Mouse (Mus musculus): Measurements from ENCODE around the gene Dnajb8. TPM values are rescaled to one million over a fixed set of nuclear protein-coding genes. Genes with fewer than 3 reads are reported as not detected.

Gene Dnajb8
- polyA plus RNA-seq, 1 experiment from 2014 or later = not detected

DNA sequence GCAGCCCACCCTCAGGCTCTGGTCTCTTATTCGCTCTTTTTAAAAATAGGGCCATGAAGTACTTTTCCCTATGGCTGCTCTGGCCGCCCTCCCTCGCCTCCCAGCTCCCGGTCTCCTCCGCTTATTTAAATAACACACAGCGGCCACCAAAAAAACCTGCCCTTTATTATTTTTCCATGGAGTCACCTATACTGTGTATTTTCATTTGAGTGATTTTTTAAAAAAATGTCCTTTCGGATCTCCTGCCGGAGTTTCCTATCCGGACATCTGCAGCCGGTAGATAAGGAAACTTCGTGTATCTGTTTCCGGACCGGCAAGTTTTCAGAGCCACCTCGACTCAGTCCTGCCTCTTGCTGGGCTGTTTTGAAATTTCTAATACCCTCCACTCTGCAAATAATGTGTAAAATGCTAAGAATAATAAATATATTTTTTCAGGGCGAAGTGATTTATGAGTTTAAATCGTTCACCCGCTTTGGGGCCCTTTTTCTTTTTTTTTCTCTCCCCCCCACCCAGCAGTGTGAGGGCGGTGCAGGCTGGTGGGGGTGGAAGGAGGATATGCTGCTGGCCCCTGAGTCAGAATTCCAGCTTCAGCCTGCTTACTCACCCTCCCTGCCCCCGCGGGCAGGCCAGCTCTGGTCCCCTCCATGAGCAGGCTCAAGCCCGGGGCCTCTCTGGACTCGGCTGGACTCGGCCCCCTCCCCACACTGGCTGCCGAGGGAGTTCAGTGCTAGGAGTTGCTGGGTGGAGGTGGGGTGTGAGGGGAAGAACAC, 19.0 kb upstream of the Dnajb8 start:
- H3K27me3 ChIP-seq (replicated peaks; ENCODE audit: control insufficient read depth, insufficient read depth, low read length) = peaks cover 93% of the 10 kb centered on the region
- under 1% methylated on average over 24 of the region's 24 CpGs for WGBS
- H3K36me3 ChIP-seq (ENCODE audit: control insufficient read depth, insufficient read depth, low read length) = no peaks in the 10 kb centered on the region
- ATAC-seq (peak; percentile 41; the same call in 1 of the 2 replicates), DNase-seq (ENCODE audit: low spot score) (peak; percentile 33)
- H3K9me3 ChIP-seq (replicated peaks; ENCODE audit: control insufficient read depth, low read length) = no peaks in the 10 kb centered on the region
- H3K4me2 ChIP-seq (ENCODE audit: low read length) = no peak overlapping the region
- H3K4me3 ChIP-seq (ENCODE audit: low read depth, low read length) = no peak overlapping the region
- no peak overlapping the region for H3K27ac ChIP-seq (ENCODE audit: low read depth, low read length)
- H3K4me1 ChIP-seq (ENCODE audit: control insufficient read depth, insufficient read depth, low read length) = no peaks in the 10 kb centered on the region; the same call in 1 of the 2 replicates
- no peak overlapping the region for H3K9ac ChIP-seq (ENCODE audit: low read length)

DNA sequence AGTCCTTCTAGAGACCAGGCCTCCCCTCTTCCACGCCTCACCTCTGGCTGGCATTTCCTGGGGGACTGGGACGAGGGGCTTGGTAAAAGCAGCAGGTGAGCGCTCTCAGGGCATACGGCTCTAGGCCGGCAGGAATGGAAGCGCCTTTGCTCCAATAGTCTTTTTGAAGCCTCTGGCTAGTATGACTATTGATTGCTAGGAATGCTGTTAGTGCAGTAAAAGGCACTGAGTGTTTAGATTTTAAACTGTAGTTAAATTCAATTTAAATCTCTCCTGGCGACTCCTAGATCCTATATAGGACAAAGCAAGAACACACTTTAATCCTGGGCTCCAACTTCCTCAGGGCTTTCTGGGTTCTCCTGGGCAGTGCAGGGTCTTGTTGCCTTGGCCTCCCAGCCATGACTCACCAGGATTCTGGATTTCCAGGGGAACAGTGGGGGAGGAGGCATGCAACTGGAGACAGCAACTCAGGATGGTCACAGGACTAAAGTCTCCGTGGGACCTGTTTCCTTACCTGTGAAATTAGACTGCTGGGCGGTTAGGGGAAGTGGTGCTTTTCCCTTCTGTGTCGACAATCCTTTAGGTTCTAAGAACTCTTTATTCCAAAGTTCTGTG, 18.2 kb upstream of the Dnajb8 start:
- no peak for DNase-seq (ENCODE audit: low spot score)
- WGBS = 4% methylated on average over 10 of the region's 10 CpGs
- ATAC-seq = no peak

DNA sequence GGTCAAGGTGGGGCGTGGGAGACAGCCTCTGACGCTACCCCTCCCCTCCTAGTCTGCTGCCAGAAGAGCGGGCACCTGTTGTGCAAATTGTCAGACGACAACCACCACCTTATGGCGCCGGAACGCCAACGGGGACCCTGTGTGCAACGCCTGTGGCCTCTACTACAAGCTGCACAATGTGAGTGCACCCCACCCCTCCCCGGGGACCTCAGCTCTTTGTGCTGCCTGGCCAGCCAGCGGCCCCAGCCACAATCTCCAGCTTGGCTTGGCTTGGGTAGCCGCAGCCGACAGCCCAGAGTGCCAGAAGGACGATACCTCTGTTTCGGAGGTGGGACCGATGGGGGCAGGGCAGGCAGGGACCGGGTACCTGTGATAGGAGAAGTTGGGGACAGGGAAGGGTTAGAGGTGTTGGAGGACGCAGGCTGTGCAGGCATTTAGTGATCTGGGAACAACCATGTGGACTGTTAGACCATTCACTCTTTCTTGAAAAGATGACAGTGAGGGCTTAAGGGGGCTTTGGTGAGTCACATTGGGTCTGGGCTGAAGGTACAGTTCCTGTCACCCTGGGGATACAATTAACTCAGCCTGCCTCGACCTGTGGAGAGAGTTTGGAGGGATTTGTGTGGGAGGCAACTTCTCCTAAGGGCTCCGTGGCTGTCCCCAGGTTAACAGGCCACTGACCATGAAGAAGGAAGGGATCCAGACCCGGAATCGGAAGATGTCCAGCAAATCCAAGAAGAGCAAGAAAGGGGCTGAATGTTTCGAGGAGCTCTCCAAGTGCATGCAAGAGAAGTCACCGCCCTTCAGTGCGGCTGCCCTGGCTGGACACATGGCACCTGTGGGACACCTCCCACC, 17.3 kb upstream of the Dnajb8 start:
- no peak overlapping the region for H3K4me2 ChIP-seq (ENCODE audit: low read length)
- ATAC-seq = no peak
- no peaks in the 10 kb centered on the region for H3K36me3 ChIP-seq (ENCODE audit: control insufficient read depth, insufficient read depth, low read length)
- H3K9me3 ChIP-seq (replicated peaks; ENCODE audit: control insufficient read depth, low read length) = no peaks in the 10 kb centered on the region
- no peak for DNase-seq (ENCODE audit: low spot score)
- no peak overlapping the region for H3K4me3 ChIP-seq (ENCODE audit: low read depth, low read length)
- peaks cover 77% of the 10 kb centered on the region for H3K27me3 ChIP-seq (replicated peaks; ENCODE audit: control insufficient read depth, insufficient read depth, low read length)
- no peaks in the 10 kb centered on the region for H3K4me1 ChIP-seq (ENCODE audit: control insufficient read depth, insufficient read depth, low read length)
- H3K27ac ChIP-seq (ENCODE audit: low read depth, low read length) = no peak overlapping the region
- WGBS = 4% methylated on average over 25 of the region's 25 CpGs
- H3K9ac ChIP-seq (ENCODE audit: low read length) = no peak overlapping the region

More for the DNA sequence above, 18.2 kb upstream of the Dnajb8 start:
- Histone ChIP-seq H3K36me3 (ENCODE audit: control insufficient read depth, insufficient read depth, low read length) (no peaks in the 10 kb centered on the region), H3K9me3 (replicated peaks; ENCODE audit: control insufficient read depth, low read length) (no peaks in the 10 kb centered on the region), H3K27ac (ENCODE audit: low read depth, low read length) (no peak overlapping the region), H3K9ac (ENCODE audit: low read length) (no peak overlapping the region), H3K4me2 (ENCODE audit: low read length) (no peak overlapping the region), H3K4me3 (ENCODE audit: low read depth, low read length) (no peak overlapping the region), H3K4me1 (ENCODE audit: control insufficient read depth, insufficient read depth, low read length) (no peaks in the 10 kb centered on the region), H3K27me3 (replicated peaks; ENCODE audit: control insufficient read depth, insufficient read depth, low read length) (peaks cover 86% of the 10 kb centered on the region)

DNA sequence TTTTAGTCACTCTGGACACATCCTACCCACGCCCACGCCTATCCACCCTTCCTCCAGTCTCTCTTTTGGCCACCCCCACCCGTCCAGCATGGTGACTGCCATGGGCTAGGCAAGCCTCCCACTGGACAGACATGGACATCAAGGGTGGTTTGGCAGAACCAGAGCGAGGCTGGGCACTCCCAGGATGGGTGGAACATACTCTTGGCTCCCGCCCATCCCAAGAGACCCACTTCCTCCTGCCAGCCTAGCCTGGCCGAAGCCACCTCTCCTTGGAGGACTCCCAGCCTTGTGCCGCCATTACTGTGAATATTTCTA, 16.7 kb upstream of the Dnajb8 start:
- Histone ChIP-seq H3K27ac (ENCODE audit: low read depth, low read length) (no peak overlapping the region), H3K9me3 (replicated peaks; ENCODE audit: control insufficient read depth, low read length) (no peaks in the 10 kb centered on the region), H3K4me1 (ENCODE audit: control insufficient read depth, insufficient read depth, low read length) (no peaks in the 10 kb centered on the region), H3K4me2 (ENCODE audit: low read length) (no peak overlapping the region), H3K4me3 (ENCODE audit: low read depth, low read length) (no peak overlapping the region), H3K27me3 (replicated peaks; ENCODE audit: control insufficient read depth, insufficient read depth, low read length) (peaks cover 71% of the 10 kb centered on the region), H3K36me3 (ENCODE audit: control insufficient read depth, insufficient read depth, low read length) (no peaks in the 10 kb centered on the region), H3K9ac (ENCODE audit: low read length) (no peak overlapping the region)
- ATAC-seq (no peak), DNase-seq (ENCODE audit: low spot score) (no peak)
- 14% methylated on average over 7 of the region's 7 CpGs for WGBS

DNA sequence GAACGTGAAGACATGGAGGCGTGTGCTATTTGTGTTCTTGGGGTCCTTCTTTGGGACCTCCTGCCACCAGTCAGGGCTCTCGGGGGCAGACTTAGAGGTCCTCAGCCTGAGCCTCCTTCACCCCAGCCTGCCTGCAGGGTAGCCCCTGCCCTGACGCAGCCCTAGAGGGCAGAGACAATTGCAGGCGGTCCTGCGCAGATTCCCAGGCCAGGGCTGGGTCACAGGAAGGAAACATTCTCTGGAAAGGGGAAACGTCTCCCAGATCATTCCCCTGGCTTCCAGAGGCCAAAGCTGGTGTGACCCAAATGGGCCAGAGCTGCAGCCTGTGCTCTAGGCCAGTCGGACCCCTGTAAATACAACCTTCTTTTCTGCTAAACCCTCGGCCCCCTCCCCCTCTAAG, 16.1 kb upstream of the Dnajb8 start:
- Histone ChIP-seq H3K9me3 (replicated peaks; ENCODE audit: control insufficient read depth, low read length) (no peaks in the 10 kb centered on the region), H3K4me3 (ENCODE audit: low read depth, low read length) (no peak overlapping the region), H3K4me1 (ENCODE audit: control insufficient read depth, insufficient read depth, low read length) (no peaks in the 10 kb centered on the region), H3K27ac (ENCODE audit: low read depth, low read length) (no peak overlapping the region), H3K4me2 (ENCODE audit: low read length) (no peak overlapping the region), H3K27me3 (replicated peaks; ENCODE audit: control insufficient read depth, insufficient read depth, low read length) (peaks cover 65% of the 10 kb centered on the region), H3K9ac (ENCODE audit: low read length) (no peak overlapping the region), H3K36me3 (ENCODE audit: control insufficient read depth, insufficient read depth, low read length) (no peaks in the 10 kb centered on the region)
- no peak for DNase-seq (ENCODE audit: low spot score)
- no peak for ATAC-seq
- WGBS = 10% methylated on average over 9 of the region's 9 CpGs

DNA sequence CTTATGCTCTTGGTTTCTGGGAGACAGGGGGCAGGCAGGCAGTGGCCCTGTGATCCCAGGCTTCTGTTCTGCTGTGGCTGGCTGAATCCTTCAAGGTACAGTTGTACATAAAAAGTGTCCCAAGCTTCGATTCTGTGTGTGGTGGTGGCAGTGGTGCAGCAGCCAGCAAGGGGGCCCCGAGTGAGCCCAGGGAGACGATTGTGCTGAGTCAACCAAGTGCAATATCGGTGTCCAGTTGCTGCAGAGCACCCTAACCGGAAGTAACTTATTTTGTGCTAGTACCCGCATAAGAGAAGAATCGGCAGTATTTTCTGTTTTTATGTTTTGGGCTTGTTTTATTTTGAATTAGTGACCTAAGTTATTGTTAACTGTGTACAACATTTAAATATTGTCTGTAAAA, 15.5 kb upstream of the Dnajb8 start:
- H3K27ac ChIP-seq (ENCODE audit: low read depth, low read length) = no peak overlapping the region
- peaks cover 59% of the 10 kb centered on the region for H3K27me3 ChIP-seq (replicated peaks; ENCODE audit: control insufficient read depth, insufficient read depth, low read length)
- no peak overlapping the region for H3K4me2 ChIP-seq (ENCODE audit: low read length)
- H3K9ac ChIP-seq (ENCODE audit: low read length) = no peak overlapping the region
- H3K36me3 ChIP-seq (ENCODE audit: control insufficient read depth, insufficient read depth, low read length) = no peaks in the 10 kb centered on the region
- no peaks in the 10 kb centered on the region for H3K4me1 ChIP-seq (ENCODE audit: control insufficient read depth, insufficient read depth, low read length)
- 48% methylated on average over 7 of the region's 7 CpGs for WGBS
- no peak for DNase-seq (ENCODE audit: low spot score)
- H3K4me3 ChIP-seq (ENCODE audit: low read depth, low read length) = no peak overlapping the region
- H3K9me3 ChIP-seq (replicated peaks; ENCODE audit: control insufficient read depth, low read length) = no peaks in the 10 kb centered on the region
- no peak for ATAC-seq

DNA sequence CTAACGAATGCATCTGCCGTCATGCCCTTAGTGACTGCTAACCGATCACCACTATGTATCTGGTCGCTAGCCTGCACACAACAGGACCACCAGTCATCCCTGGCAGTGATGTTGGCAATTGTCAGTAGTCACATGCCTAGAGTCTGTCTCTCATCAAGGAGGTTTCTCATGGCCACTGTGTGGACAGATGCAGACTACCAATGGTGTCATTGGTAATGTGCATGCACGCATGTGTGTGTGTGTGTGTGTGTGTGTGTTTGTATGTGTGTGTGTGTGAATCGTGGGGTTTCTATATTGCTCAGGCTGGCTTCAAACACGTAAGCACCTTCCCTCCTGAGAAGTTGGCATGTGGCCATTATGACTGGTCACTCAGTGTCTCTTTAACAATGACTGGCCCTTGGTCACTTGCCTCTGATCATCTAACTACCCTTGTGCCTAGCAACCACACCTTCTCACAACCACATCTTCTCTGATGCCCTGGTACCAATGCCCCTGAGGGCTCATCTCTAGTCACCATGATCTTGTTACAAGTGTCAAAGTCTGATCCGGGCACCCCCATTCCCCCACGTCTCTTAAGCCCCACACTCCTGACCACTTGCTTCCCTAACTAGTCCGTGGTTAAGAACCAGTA, 14.6 kb upstream of the Dnajb8 start:
- WGBS = 91% methylated on average over 10 of the region's 10 CpGs
- no peak overlapping the region for H3K9ac ChIP-seq (ENCODE audit: low read length)
- peaks cover 49% of the 10 kb centered on the region for H3K27me3 ChIP-seq (replicated peaks; ENCODE audit: control insufficient read depth, insufficient read depth, low read length)
- H3K36me3 ChIP-seq (ENCODE audit: control insufficient read depth, insufficient read depth, low read length) = no peaks in the 10 kb centered on the region
- no peaks in the 10 kb centered on the region for H3K9me3 ChIP-seq (replicated peaks; ENCODE audit: control insufficient read depth, low read length)
- no peaks in the 10 kb centered on the region for H3K4me1 ChIP-seq (ENCODE audit: control insufficient read depth, insufficient read depth, low read length)
- no peak overlapping the region for H3K4me3 ChIP-seq (ENCODE audit: low read depth, low read length)
- ATAC-seq (no peak), DNase-seq (ENCODE audit: low spot score) (no peak)
- H3K4me2 ChIP-seq (ENCODE audit: low read length) = no peak overlapping the region
- H3K27ac ChIP-seq (ENCODE audit: low read depth, low read length) = no peak overlapping the region

DNA sequence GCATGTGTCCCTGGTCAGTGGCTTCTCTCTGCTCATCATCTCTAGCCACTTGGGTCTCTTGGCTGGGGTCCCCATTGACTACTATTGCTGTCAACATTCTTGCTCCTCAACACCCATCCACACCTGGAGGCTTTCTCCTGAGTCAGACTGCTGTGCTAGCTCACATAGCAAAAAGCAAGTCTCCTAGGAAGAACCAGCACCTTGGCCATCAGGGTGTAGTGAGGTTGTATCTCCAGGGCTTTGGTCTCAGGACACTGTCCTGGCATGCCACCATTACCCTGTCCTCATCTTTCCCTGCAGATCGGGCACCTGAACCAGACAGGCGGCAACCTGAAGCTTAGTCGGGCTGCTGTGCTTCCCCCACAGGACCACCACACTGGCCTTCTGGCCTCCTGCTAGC, 13.7 kb upstream of the Dnajb8 start:
- ATAC-seq = no peak
- peaks cover 44% of the 10 kb centered on the region for H3K27me3 ChIP-seq (replicated peaks; ENCODE audit: control insufficient read depth, insufficient read depth, low read length)

More for the DNA sequence above, 13.7 kb upstream of the Dnajb8 start:
- H3K9ac ChIP-seq (ENCODE audit: low read length) = no peak overlapping the region
- H3K4me3 ChIP-seq (ENCODE audit: low read depth, low read length) = no peak overlapping the region
- WGBS = 94% methylated on average over 3 of the region's 3 CpGs
- no peak for DNase-seq (ENCODE audit: low spot score)
- H3K9me3 ChIP-seq (replicated peaks; ENCODE audit: control insufficient read depth, low read length) = no peaks in the 10 kb centered on the region
- no peak overlapping the region for H3K4me2 ChIP-seq (ENCODE audit: low read length)
- no peaks in the 10 kb centered on the region for H3K4me1 ChIP-seq (ENCODE audit: control insufficient read depth, insufficient read depth, low read length)
- no peaks in the 10 kb centered on the region for H3K36me3 ChIP-seq (ENCODE audit: control insufficient read depth, insufficient read depth, low read length)
- no peak overlapping the region for H3K27ac ChIP-seq (ENCODE audit: low read depth, low read length)

All from forebrain, embryonic 14.5 days (tissue).